Mouse (Mus musculus) frontal cortex, postnatal 25 days (tissue): ENCODE results near the gene Nxph4.
A peak's percentile ranks its signal among the peaks of the same experiment; 100 is the strongest.

ENCODE experiments used
- DNase-seq, 2 experiments: peaks; one replicate each; pipeline ENCODE4 v3.0.0; 2022; ENCODE audit warnings: low spot score in 2 of 2

Nxph4 gene

GRCm38 (mm10) chr10:127515271-127515982, 18.9 kb downstream of the Nxph4 start:
- no peak for DNase-seq

GRCm38 (mm10) chr10:127514764-127515163, 19.6 kb downstream of the Nxph4 start, which contains the start of gene Ndufa4l2:
Gene Ndufa4l2 (plus strand): TSS chr10:127514967.
- no peak for DNase-seq

GRCm38 (mm10) chr10:127514111-127514698, 20.2 kb downstream of the Nxph4 start:
- DNase-seq = no peak

GRCm38 (mm10) chr10:127513501-127514091, 20.8 kb downstream of the Nxph4 start:
- DNase-seq = no peak

- peak; percentile 98 to 99 for DNase-seq
Observed at GRCm38 (mm10) chr10:127512813-127513212, 21.5 kb downstream of the Nxph4 start.

GRCm38 (mm10) chr10:127512307-127512666, 22.1 kb downstream of the Nxph4 start:
- no peak for DNase-seq

GRCm38 (mm10) chr10:127511634-127512306, 22.6 kb downstream of the Nxph4 start:
- peak; percentile 71 to 74 for DNase-seq

- DNase-seq = no peak
Observed at GRCm38 (mm10) chr10:127510895-127511617, 23.3 kb downstream of the Nxph4 start.

- DNase-seq = no peak
Observed at GRCm38 (mm10) chr10:127509837-127510701, 24.3 kb downstream of the Nxph4 start.

GRCm38 (mm10) chr10:127509051-127509836, 25.1 kb downstream of the Nxph4 start:
- DNase-seq = peak; percentile 69 to 76

- peak; percentile 63 to 73 for DNase-seq
Observed at GRCm38 (mm10) chr10:127508239-127508638, 26.1 kb downstream of the Nxph4 start.

- no peak for DNase-seq
Observed at GRCm38 (mm10) chr10:127500894-127501893, 33.2 kb downstream of the Nxph4 start, which contains the start of gene Stac3. Gene Stac3 (plus strand): TSS chr10:127501686.

- no peak for DNase-seq
Observed at GRCm38 (mm10) chr10:127500042-127500441, 34.3 kb downstream of the Nxph4 start.

- DNase-seq = no peak
Observed at GRCm38 (mm10) chr10:127499516-127499915, 34.8 kb downstream of the Nxph4 start.

- no peak for DNase-seq
Observed at GRCm38 (mm10) chr10:127496156-127496555, 38.2 kb downstream of the Nxph4 start.

GRCm38 (mm10) chr10:127492118-127492517, 42.2 kb downstream of the Nxph4 start:
- no peak for DNase-seq

- no peak for DNase-seq
Observed at GRCm38 (mm10) chr10:127491128-127491512, 43.2 kb downstream of the Nxph4 start.
